Mouse (Mus musculus) cortical plate, adult 2 months (tissue): ENCODE data around the gene 1700056E22Rik.

Experiments
- CTCF ChIP-seq: fragments of 200-500 bp; IDR thresholded peaks from 2 replicates; pipeline ENCODE4 v1.5.1; 2011; ENCODE audit warnings: mild to moderate bottlenecking, control low read depth, low read length; ENCODE audit not compliant: insufficient read depth; ENCODE audit errors: extremely low read depth
- POLR2A ChIP-seq: fragments of 200-500 bp; IDR thresholded peaks from 2 replicates; pipeline ENCODE4 v1.6.1; 2011; ENCODE audit warnings: mild to moderate bottlenecking, low read length, control low read depth; ENCODE audit not compliant: insufficient read depth; ENCODE audit errors: extremely low read depth

GRCm38 (mm10) chr1:184040181-184040580 lies 6.1 kb upstream of the 1700056E22Rik start:
- TF ChIP-seq CTCF, result no peak
- no peak for TF ChIP-seq POLR2A
